Mouse (Mus musculus): ENCODE measurements around the gene Kat2a. TPM values are rescaled to one million over a fixed set of nuclear protein-coding genes. Genes with fewer than 3 reads are reported as not detected.

The Kat2a gene
- polyA plus RNA-seq, 1 experiment from 2014 or later, result 72.4 TPM

- no peak overlapping the region for H3K27ac ChIP-seq
- no peak for ATAC-seq (ENCODE audit: insufficient number of reproducible peaks, insufficient read depth, low FRiP score, low TSS enrichment)
- 80% methylated on average over 6 of the region's 6 CpGs for WGBS
- no peak overlapping the region for H3K4me2 ChIP-seq (replicated peaks)
- no peaks in the 10 kb centered on the region for H3K4me1 ChIP-seq
- H3K36me3 ChIP-seq, result peaks cover 16% of the 10 kb centered on the region
- no peak overlapping the region for H3K9ac ChIP-seq
- H3K27me3 ChIP-seq, result no peaks in the 10 kb centered on the region
- no peak overlapping the region for H3K4me3 ChIP-seq
- no peaks in the 10 kb centered on the region for H3K9me3 ChIP-seq
Observed at GRCm38 (mm10) chr11:100730477-100731205, 18.4 kb upstream of the Kat2a start.

GRCm38 (mm10) chr11:100729976-100730375, 17.7 kb upstream of the Kat2a start:
- Histone ChIP-seq H3K9me3 (no peaks in the 10 kb centered on the region), H3K27me3 (no peaks in the 10 kb centered on the region), H3K36me3 (peaks cover 16% of the 10 kb centered on the region), H3K4me1 (peaks cover 5% of the 10 kb centered on the region), H3K4me2 (replicated peaks) (no peak overlapping the region), H3K9ac (no peak overlapping the region), H3K4me3 (no peak overlapping the region), H3K27ac (no peak overlapping the region)
- ATAC-seq (ENCODE audit: insufficient number of reproducible peaks, insufficient read depth, low FRiP score, low TSS enrichment), result no peak
- 92% methylated on average over 4 of the region's 4 CpGs for WGBS

DNA sequence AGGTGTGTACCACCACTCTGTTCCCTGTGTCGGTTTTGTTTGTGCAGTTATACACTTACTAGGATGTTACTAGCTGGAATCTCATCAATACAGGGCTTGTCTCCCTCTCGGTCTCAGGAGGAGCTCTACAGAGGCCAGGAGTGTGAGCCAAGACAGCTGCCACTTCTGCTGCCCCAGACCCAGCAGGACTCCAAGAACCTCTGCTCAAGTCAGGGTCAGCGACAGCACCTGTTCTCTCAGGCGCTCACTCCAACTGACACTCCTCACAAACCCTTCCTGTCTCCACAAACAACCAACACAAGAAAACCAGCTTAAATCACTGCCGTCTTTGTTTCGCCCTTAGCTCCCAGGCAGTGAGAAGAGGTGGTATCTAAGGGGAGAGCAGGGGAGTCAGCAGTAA, 16.3 kb upstream of the Kat2a start:
- no peaks in the 10 kb centered on the region for H3K9me3 ChIP-seq
- WGBS, result 80% methylated on average over 6 of the region's 6 CpGs
- H3K9ac ChIP-seq, result no peak overlapping the region
- no peak overlapping the region for H3K27ac ChIP-seq
- H3K27me3 ChIP-seq, result no peaks in the 10 kb centered on the region
- peaks cover 16% of the 10 kb centered on the region for H3K36me3 ChIP-seq
- H3K4me2 ChIP-seq (replicated peaks), result no peak overlapping the region
- no peak overlapping the region for H3K4me3 ChIP-seq
- ATAC-seq (ENCODE audit: insufficient number of reproducible peaks, insufficient read depth, low FRiP score, low TSS enrichment), result no peak
- peaks cover 13% of the 10 kb centered on the region for H3K4me1 ChIP-seq

DNA sequence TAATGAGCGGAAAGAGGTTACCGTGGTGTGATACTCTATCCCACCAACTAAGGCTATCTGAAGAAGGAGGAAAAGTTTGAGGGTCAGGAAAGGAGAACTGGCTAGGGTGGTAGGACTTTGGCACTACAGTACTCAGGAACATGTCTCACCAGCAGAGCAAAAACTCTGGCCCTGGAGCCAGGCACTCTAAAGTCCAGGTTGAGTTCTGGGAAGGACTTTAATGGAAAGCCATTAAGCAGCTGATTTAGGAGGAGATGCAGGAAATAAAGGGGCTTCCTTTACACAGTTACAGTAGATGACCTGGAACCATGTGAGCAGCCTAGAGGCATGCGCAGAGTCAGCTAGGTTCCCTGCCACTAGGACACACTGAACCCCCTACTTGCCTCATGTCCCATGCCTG, 14.9 kb upstream of the Kat2a start:
- Histone ChIP-seq H3K4me2 (replicated peaks) (no peak overlapping the region), H3K9ac (no peak overlapping the region), H3K9me3 (no peaks in the 10 kb centered on the region), H3K27ac (no peak overlapping the region), H3K4me3 (no peak overlapping the region), H3K36me3 (peaks cover 16% of the 10 kb centered on the region; the same call in 1 of the 2 replicates), H3K4me1 (peaks cover 13% of the 10 kb centered on the region), H3K27me3 (no peaks in the 10 kb centered on the region)
- 86% methylated on average over 3 of the region's 3 CpGs for WGBS
- no peak for ATAC-seq (ENCODE audit: insufficient number of reproducible peaks, insufficient read depth, low FRiP score, low TSS enrichment)

DNA sequence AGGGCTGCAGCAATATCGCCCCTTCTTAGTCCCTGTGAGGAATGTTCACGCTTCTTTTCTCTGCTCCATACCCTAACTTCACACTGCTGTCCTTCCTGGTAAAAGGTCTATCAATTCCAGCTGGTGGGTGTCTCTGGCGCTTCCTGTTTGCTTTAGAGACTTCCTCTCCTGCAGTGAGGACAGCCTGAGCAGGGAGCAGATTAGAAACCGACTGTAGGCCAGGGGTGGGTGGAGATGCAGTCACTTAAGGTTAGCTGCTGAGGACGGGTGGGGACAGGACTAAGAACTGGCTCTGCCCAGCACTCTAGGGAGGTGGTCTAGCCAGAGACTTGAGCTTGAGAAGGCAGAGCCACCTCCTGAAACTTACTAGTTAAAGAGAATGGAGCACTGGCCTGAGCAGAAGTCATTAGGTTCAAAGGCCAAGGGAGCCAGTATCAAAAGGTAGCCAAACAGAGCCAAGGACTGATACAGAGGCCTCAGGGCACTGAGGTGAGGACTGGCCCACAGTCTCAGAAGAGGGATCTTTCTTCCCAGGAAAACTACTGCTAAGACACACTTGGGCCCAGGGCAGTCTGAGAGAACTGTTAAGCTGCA, 12.8 kb upstream of the Kat2a start:
- Histone ChIP-seq H3K36me3 (peaks cover 16% of the 10 kb centered on the region; the same call in 1 of the 2 replicates), H3K27ac (0 out of 2 replicates have a peak overlapping the region, but pooled peaks have one; percentile 46), H3K4me2 (replicated peaks) (no peak overlapping the region), H3K9ac (no peak overlapping the region), H3K9me3 (no peaks in the 10 kb centered on the region), H3K4me1 (peaks cover 13% of the 10 kb centered on the region), H3K4me3 (no peak overlapping the region), H3K27me3 (no peaks in the 10 kb centered on the region)
- no peak for ATAC-seq (ENCODE audit: insufficient number of reproducible peaks, insufficient read depth, low FRiP score, low TSS enrichment)
- 24% methylated on average over 5 of the region's 5 CpGs for WGBS

DNA sequence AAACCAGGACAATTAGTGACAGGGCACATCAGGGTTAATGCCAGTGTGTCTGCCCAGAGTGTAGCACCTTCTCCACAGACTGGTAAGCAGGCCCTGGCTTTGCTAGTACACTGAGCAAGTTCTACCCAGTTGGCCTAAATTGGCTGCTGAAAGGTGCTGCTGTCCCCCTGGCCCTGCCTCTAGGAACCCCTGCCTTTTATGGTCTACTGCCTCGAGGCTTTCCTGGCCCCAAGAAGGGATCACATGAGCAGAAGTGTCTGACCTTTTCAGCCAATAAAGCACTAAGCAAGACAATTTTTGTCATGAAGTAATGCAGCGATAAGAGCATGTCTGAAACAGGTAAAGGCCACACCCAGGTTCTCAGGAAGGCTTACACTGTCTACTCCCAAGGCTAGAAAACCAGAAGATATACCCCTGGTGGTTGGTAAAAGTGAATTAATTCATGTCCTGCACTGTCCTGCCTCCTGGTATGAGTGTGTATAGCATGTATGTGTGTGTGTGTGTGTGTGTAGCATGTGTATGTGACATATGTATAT, 10.3 kb upstream of the Kat2a start:
- 61% methylated on average over 2 of the region's 2 CpGs for WGBS
- H3K4me3 ChIP-seq, result no peak overlapping the region
- H3K4me1 ChIP-seq, result peaks cover 13% of the 10 kb centered on the region
- no peak overlapping the region for H3K4me2 ChIP-seq (replicated peaks)
- peaks cover 24% of the 10 kb centered on the region for H3K36me3 ChIP-seq
- no peaks in the 10 kb centered on the region for H3K27me3 ChIP-seq
- ATAC-seq (ENCODE audit: insufficient number of reproducible peaks, insufficient read depth, low FRiP score, low TSS enrichment), result no peak
- H3K9ac ChIP-seq, result no peak overlapping the region
- no peaks in the 10 kb centered on the region for H3K9me3 ChIP-seq
- H3K27ac ChIP-seq, result no peak overlapping the region

- peaks cover 13% of the 10 kb centered on the region for H3K4me1 ChIP-seq
- peaks cover 30% of the 10 kb centered on the region for H3K36me3 ChIP-seq
- H3K27me3 ChIP-seq, result no peaks in the 10 kb centered on the region
- no peaks in the 10 kb centered on the region for H3K9me3 ChIP-seq
- 75% methylated on average over 8 of the region's 8 CpGs for WGBS
- no peak overlapping the region for H3K27ac ChIP-seq
- no peak overlapping the region for H3K9ac ChIP-seq
- ATAC-seq (ENCODE audit: insufficient number of reproducible peaks, insufficient read depth, low FRiP score, low TSS enrichment), result no peak
- no peak overlapping the region for H3K4me2 ChIP-seq (replicated peaks)
- H3K4me3 ChIP-seq, result no peak overlapping the region
Observed at GRCm38 (mm10) chr11:100721776-100722492, 9.7 kb upstream of the Kat2a start.

DNA sequence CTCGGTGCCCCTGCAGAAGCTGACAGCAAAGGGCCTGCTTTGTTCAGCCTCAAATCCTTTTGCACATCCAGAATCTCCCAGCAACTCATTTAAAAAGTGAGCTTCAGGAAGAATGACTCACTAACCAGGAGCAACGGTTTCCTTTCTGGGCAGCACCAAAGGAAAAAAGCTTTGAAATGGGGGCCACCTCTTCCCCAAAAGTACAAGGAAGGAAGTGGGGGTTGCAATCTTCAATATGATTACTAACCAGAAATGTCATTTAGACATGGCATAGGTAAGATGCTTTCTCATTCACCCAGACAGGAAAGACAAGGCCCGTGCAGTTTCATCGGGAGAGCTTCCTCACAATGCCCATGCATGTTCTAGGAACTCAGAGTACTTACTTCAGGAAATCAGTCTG, 9.0 kb upstream of the Kat2a start:
- WGBS, result 72% methylated on average over 4 of the region's 4 CpGs
- Histone ChIP-seq H3K4me2 (replicated peaks) (no peak overlapping the region), H3K27ac (no peak overlapping the region), H3K4me3 (no peak overlapping the region), H3K9me3 (no peaks in the 10 kb centered on the region), H3K9ac (no peak overlapping the region; the same call in 1 of the 2 replicates), H3K27me3 (no peaks in the 10 kb centered on the region), H3K4me1 (peaks cover 13% of the 10 kb centered on the region), H3K36me3 (peaks cover 36% of the 10 kb centered on the region)
- no peak for ATAC-seq (ENCODE audit: insufficient number of reproducible peaks, insufficient read depth, low FRiP score, low TSS enrichment)

DNA sequence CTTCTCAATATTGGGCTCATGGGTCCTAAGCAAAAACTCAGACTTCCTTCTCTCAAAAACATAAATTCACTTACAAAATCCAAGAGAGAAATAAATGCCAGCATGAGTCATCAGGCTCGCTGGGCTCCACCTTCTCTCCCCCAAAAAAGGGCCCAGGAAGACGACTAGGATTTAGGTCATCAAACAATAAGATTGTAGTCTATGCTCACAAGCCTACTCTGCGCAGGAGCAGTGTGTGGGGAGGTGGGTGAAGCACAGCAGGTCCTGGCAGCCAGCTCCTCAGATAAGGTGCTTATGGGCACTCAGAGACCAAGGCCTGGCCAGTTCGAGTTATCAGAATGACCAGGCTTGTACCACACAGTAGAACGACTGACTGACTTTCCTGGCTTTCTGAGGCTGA, 8.1 kb upstream of the Kat2a start:
- Histone ChIP-seq H3K27me3 (no peaks in the 10 kb centered on the region), H3K4me2 (replicated peaks) (no peak overlapping the region), H3K4me3 (no peak overlapping the region), H3K4me1 (peaks cover 11% of the 10 kb centered on the region), H3K9ac (no peak overlapping the region), H3K27ac (0 out of 2 replicates have a peak overlapping the region, but pooled peaks have one; percentile 52), H3K36me3 (peaks cover 45% of the 10 kb centered on the region), H3K9me3 (no peaks in the 10 kb centered on the region)
- 82% methylated on average over 5 of the region's 5 CpGs for WGBS
- ATAC-seq (ENCODE audit: insufficient number of reproducible peaks, insufficient read depth, low FRiP score, low TSS enrichment), result no peak

GRCm38 (mm10) chr11:100719893-100720292, 7.6 kb upstream of the Kat2a start:
- H3K27me3 ChIP-seq, result no peaks in the 10 kb centered on the region
- WGBS, result 85% methylated on average over 11 of the region's 11 CpGs
- peaks cover 7% of the 10 kb centered on the region for H3K4me1 ChIP-seq
- H3K4me3 ChIP-seq, result no peak overlapping the region
- no peak overlapping the region for H3K27ac ChIP-seq
- peaks cover 47% of the 10 kb centered on the region for H3K36me3 ChIP-seq
- H3K4me2 ChIP-seq (replicated peaks), result no peak overlapping the region
- H3K9me3 ChIP-seq, result no peaks in the 10 kb centered on the region
- no peak overlapping the region for H3K9ac ChIP-seq
- ATAC-seq (ENCODE audit: insufficient number of reproducible peaks, insufficient read depth, low FRiP score, low TSS enrichment), result no peak

- no peak overlapping the region for H3K4me3 ChIP-seq
- H3K9ac ChIP-seq, result no peak overlapping the region
- H3K27ac ChIP-seq, result no peak overlapping the region
- no peaks in the 10 kb centered on the region for H3K9me3 ChIP-seq
- no peaks in the 10 kb centered on the region for H3K27me3 ChIP-seq
- no peak overlapping the region for H3K4me2 ChIP-seq (replicated peaks)
- no peak for ATAC-seq (ENCODE audit: insufficient number of reproducible peaks, insufficient read depth, low FRiP score, low TSS enrichment)
- H3K4me1 ChIP-seq, result peaks cover 3% of the 10 kb centered on the region
- WGBS, result 83% methylated on average over 3 of the region's 3 CpGs
- H3K36me3 ChIP-seq, result peaks cover 48% of the 10 kb centered on the region
Observed at GRCm38 (mm10) chr11:100719312-100719711, 7.0 kb upstream of the Kat2a start.
